Mouse (Mus musculus) erythroblast, embryonic 14.5 days (primary cell): ENCODE data around the gene Gm49510.

ENCODE experiments used
- GATA1 ChIP-seq: IDR thresholded peaks from 2 replicates; pipeline ENCODE4 v1.6.1; 2012; ENCODE audit warnings: low read length, inconsistent platforms, mixed read lengths
- TAL1 ChIP-seq: IDR thresholded peaks from 3 replicates; pipeline ENCODE4 v1.6.1; 2012; ENCODE audit warnings: low read length, inconsistent platforms, mixed read lengths

DNA sequence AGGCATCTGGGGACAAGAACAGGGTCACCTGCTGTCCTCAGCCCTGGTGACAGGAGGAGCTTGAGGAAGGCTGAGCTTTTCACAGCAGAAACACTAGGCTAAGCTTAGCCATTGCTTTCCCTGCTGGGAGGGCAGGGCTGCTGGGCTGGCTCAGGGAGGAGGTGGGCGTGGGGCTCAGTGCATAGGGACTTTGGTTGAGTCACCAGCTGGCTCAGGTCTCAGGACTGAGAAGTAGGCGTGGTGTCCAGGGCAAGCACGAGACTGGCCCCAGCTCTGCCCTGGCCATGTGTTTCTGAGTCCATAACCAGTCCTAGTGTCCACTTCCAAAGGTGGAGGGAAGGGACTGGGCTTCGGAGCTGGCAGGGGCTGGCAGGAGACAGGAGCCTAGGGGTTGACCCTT is 60.6 kb downstream of the Gm49510 start:
- no peak for TF ChIP-seq TAL1
- no peak for TF ChIP-seq GATA1
